Mouse (Mus musculus) testis, adult 2 months (tissue): ENCODE measurements around the gene Shc4.

Source experiments
- CTCF ChIP-seq: fragments of 200-500 bp; IDR thresholded peaks from 2 replicates; pipeline ENCODE4 v1.5.1; 2012; ENCODE audit warnings: low read depth, mild to moderate bottlenecking, inconsistent platforms, low read length, moderate library complexity; ENCODE audit not compliant: control insufficient read depth, insufficient read depth, insufficient replicate concordance
- POLR2A ChIP-seq: fragments of 200-500 bp; IDR thresholded peaks from 2 replicates; pipeline ENCODE4 v1.6.1; 2012; ENCODE audit warnings: low read depth, mild to moderate bottlenecking, inconsistent platforms, low read length, moderate library complexity; ENCODE audit not compliant: control insufficient read depth

DNA sequence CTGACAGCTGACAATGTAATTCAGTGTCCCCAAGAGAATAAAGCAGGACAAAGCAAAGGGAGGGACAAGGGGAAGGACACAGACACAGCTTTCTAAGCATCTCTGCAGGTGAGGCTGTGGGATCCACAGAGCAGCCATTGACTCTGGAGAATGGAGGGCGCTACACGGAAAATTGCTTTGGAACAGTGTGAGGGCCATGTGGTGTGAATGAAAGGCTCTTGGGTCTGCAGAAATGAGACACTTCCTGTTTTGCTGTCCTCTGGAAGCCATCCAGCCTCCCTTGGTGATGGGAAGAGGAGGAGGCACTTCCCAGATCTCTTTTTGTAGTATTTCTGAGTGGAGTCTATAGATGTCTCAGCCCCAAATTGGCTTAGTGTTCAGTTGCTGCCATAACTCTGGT lies 27.7 kb downstream of the Shc4 start:
- TF ChIP-seq POLR2A (no peak), CTCF (no peak)
